Mouse (Mus musculus) stomach, embryonic 15.5 days (tissue): ENCODE measurements around the gene Npcd. TPM values are rescaled to one million over a fixed set of nuclear protein-coding genes. Genes with fewer than 3 reads are reported as not detected.
"Not testable (repeated sequence)": the region's sequence is repeated elsewhere in the genome, so short reads cannot be mapped to it uniquely, and the experiment has no call there.

Experiments used
- ATAC-seq: fragments of 200-750 bp; cut with Nextera tagmentation; 2 replicates; pipeline ENCODE4 v1.8.0; 2017; ENCODE audit warnings: low read depth, moderate number of reproducible peaks, moderate TSS enrichment; ENCODE audit not compliant: insufficient read depth, low FRiP score
- H3K27ac ChIP-seq: fragments of 300-500 bp; sonication (generic); 2 replicates; pipeline ENCODE4 v1.5.1; 2015; ENCODE audit warnings: mild to moderate bottlenecking, inconsistent platforms
- H3K27me3 ChIP-seq: fragments of 300-500 bp; sonication (generic); replicated peaks from 2 replicates; pipeline ENCODE4 v1.6.1; 2015; ENCODE audit warnings: inconsistent platforms
- H3K36me3 ChIP-seq: fragments of 300-500 bp; sonication (generic); 2 replicates; pipeline ENCODE4 v1.6.1; 2015; ENCODE audit warnings: inconsistent platforms
- H3K4me1 ChIP-seq: fragments of 300-500 bp; sonication (generic); 2 replicates; pipeline ENCODE4 v1.6.1; 2015; ENCODE audit warnings: inconsistent platforms
- H3K4me2 ChIP-seq: fragments of 300-500 bp; sonication (generic); 2 replicates; pipeline ENCODE4 v1.6.1; 2015; ENCODE audit warnings: mild to moderate bottlenecking, inconsistent platforms
- H3K4me3 ChIP-seq: fragments of 300-500 bp; sonication (generic); replicated peaks from 2 replicates; pipeline ENCODE4 v1.5.1; 2015; ENCODE audit warnings: inconsistent platforms
- H3K9ac ChIP-seq: fragments of 300-500 bp; sonication (generic); 2 replicates; pipeline ENCODE4 v1.6.1; 2015; ENCODE audit warnings: inconsistent platforms
- H3K9me3 ChIP-seq: fragments of 300-500 bp; sonication (generic); 2 replicates; pipeline ENCODE4 v1.6.1; 2016; ENCODE audit warnings: inconsistent platforms
- WGBS: fragments of 180-500 bp; shearing (Covaris S2); methylation state at CpG from one replicate; pipeline ENCODE4 v1.1.7; 2015; 5-methylcytosine and 5-hydroxymethylcytosine counted together
- polyA plus RNA-seq: library from polyadenylated mRNA; unstranded; fragments of >200 nt; fragmentation: Nextera tagmentation; extraction: Ambion mirVana; gene quantifications from 2 replicates; pipeline ENCODE4 v1.2.1, GENCODE M21; 2015

Gene Npcd
- polyA plus RNA-seq, 1 experiment from 2014 or later, result not detected

DNA sequence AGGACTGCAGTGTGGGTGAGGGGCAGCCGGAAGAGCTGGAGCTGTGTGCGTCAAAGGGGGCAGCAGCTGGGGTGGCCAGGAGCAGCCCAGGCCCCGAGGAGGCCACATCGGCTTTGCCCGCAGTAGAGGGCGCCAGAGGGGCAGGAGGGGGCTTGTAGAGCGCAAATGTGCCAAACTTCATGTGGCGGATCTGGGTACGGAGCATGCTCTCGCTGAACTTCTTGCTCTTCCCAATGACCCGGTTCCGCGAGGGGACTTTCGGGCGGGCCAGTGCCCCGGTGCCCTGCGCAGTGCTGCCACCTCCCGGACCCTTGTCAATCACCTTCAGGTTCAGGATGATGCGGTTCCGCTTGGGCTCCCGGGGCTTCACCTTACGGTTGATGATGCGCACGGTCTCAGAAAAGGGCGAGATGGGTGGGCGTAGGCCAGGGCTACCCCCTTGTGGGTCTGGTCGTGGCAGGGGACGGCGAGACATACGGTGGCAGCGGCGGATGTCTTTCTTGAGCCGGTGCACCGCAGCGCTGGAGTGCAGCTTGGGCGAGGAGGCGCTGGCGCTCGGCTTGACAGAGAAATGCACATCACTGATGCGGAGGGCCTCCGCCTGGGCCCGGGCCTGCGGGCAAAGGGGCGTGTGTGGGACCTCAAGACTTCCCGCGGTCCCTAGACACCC lies 5.5 kb downstream of the Npcd start:
- H3K27me3 ChIP-seq, result no peaks in the 10 kb centered on the region
- no peak overlapping the region; the same call in 1 of the 2 replicates for H3K4me3 ChIP-seq
- no peak overlapping the region for H3K27ac ChIP-seq
- ATAC-seq, result no peak
- no peaks in the 10 kb centered on the region for H3K9me3 ChIP-seq
- H3K4me1 ChIP-seq, result peaks cover 66% of the 10 kb centered on the region
- peak overlapping the region; percentile 29; the same call in 1 of the 2 replicates for H3K4me2 ChIP-seq
- H3K36me3 ChIP-seq, result peaks cover 28% of the 10 kb centered on the region
- 60% methylated on average over 46 of the region's 46 CpGs for WGBS
- no peak overlapping the region for H3K9ac ChIP-seq

DNA sequence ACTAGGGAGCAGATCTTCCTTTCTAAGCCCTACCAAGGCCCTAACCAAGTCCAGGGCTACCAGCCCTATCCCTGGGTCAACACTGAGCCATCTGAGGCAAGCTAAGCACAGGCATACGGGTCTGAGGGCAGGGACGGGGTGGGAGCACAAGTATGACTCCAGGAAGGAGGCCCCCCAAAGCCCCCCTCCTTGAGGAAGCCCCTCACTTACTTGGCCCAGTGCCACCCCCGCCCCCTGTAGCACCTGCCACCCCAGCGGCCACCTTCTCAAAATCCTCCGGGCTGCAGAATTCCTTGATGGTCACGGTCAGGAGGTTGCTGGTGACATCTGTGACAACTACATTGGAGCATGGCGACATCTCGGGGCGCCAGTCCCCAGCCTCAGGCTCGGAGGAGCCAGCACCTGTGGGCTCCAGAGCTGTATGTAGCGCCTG lies 6.2 kb downstream of the Npcd start:
- no peak overlapping the region for H3K27ac ChIP-seq
- H3K9ac ChIP-seq, result no peak overlapping the region
- 83% methylated on average over 11 of the region's 11 CpGs for WGBS
- no peaks in the 10 kb centered on the region for H3K27me3 ChIP-seq
- peaks cover 29% of the 10 kb centered on the region for H3K36me3 ChIP-seq
- H3K9me3 ChIP-seq, result no peaks in the 10 kb centered on the region
- 0 out of 2 replicates have a peak overlapping the region, but pooled peaks have one; percentile 29 for H3K4me2 ChIP-seq
- no peak overlapping the region for H3K4me3 ChIP-seq
- ATAC-seq, result no peak
- peaks cover 63% of the 10 kb centered on the region for H3K4me1 ChIP-seq

- H3K4me3 ChIP-seq, result no peak overlapping the region
- no peak for ATAC-seq
- H3K4me1 ChIP-seq, result peaks cover 57% of the 10 kb centered on the region
- H3K9me3 ChIP-seq, result no peaks in the 10 kb centered on the region
- 86% methylated on average over 14 of the region's 14 CpGs for WGBS
- H3K36me3 ChIP-seq, result peaks cover 29% of the 10 kb centered on the region
- H3K4me2 ChIP-seq, result no peak overlapping the region
- H3K9ac ChIP-seq, result no peak overlapping the region
- H3K27ac ChIP-seq, result no peak overlapping the region
- H3K27me3 ChIP-seq, result no peaks in the 10 kb centered on the region
Observed at GRCm38 (mm10) chr15:79827061-79827777, 6.8 kb downstream of the Npcd start.

DNA sequence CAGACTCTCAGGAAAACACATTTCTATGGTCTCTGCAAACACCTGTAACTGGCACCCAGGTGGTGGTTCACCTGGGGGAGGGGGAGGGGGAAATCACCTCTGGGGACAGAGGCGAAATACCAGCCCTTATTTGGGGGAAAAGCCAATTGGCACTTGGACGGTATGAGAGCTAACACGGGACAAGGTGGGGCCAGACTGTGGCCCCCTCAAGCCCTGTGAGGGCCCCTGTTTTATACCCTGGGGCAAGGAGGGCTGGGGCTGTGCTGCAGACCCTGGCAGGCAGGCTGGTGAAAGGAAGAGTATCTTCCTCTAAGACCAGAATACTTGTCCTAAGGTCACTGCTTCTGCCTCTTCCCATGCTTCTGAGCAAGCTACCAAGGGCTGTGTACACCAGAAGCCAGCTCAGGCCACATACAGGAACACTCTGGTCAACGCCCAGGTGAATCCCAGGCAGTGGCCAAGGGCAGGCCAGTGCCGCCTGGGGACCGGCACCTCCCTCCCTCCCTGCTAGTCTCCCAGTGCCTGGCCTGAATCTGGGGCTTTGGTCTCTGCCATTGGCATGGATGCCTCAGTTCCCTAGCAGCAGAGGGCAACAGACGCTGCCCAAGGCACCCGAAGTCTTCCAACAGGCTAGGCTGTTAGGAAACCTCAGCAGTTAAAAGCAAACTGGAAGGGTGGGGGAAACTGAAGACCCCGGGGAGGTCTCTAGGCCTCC lies 7.7 kb downstream of the Npcd start:
- H3K36me3 ChIP-seq, result peaks cover 29% of the 10 kb centered on the region
- H3K9me3 ChIP-seq, result no peaks in the 10 kb centered on the region
- WGBS, result 85% methylated on average over 9 of the region's 9 CpGs
- no peak overlapping the region for H3K27ac ChIP-seq
- H3K27me3 ChIP-seq, result no peaks in the 10 kb centered on the region
- ATAC-seq, result no peak
- H3K9ac ChIP-seq, result no peak overlapping the region
- peaks cover 50% of the 10 kb centered on the region for H3K4me1 ChIP-seq
- no peak overlapping the region for H3K4me3 ChIP-seq
- H3K4me2 ChIP-seq, result no peak overlapping the region

DNA sequence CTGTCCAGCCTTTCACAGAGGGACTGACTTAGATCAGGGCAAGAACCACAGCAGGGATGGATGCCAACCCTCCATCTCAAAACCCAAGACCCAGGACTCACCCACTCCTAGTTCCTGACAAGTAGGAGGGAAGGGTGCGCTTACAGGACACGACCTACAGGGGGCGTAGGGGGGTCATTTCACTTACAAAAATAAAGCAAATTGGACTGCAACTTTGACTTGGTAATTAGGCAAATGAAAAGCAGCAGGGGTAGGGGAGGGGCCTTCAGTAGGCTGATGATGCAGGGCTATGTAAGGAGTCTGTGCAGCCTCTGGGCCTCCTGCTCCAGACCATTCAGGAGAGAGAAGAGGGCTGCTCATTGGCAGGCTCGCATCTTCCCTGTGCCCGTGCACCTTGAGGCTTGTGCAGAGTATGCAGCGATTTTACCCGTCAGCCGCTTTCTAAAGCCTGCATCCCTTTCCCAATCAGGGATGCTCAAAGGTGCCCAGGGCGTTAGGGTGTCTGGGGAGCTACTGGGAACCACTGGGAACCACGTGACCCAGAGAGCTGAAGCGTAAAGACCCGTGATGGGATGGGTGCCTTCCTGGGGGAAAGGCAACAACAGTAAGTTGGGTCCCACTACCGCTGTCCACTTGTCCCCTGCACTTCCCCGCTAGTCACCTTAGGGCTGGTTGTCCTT lies 8.8 kb downstream of the Npcd start:
- no peak for ATAC-seq
- H3K4me3 ChIP-seq, result no peak overlapping the region
- H3K9ac ChIP-seq, result no peak overlapping the region
- no peaks in the 10 kb centered on the region for H3K27me3 ChIP-seq
- 64% methylated on average over 14 of the region's 14 CpGs for WGBS
- no peak overlapping the region for H3K4me2 ChIP-seq
- peaks cover 49% of the 10 kb centered on the region for H3K4me1 ChIP-seq
- no peak overlapping the region for H3K27ac ChIP-seq
- H3K36me3 ChIP-seq, result peaks cover 29% of the 10 kb centered on the region
- H3K9me3 ChIP-seq, result no peaks in the 10 kb centered on the region

GRCm38 (mm10) chr15:79823588-79824280 lies 10.3 kb downstream of the Npcd start:
- no peak overlapping the region for H3K9ac ChIP-seq

DNA sequence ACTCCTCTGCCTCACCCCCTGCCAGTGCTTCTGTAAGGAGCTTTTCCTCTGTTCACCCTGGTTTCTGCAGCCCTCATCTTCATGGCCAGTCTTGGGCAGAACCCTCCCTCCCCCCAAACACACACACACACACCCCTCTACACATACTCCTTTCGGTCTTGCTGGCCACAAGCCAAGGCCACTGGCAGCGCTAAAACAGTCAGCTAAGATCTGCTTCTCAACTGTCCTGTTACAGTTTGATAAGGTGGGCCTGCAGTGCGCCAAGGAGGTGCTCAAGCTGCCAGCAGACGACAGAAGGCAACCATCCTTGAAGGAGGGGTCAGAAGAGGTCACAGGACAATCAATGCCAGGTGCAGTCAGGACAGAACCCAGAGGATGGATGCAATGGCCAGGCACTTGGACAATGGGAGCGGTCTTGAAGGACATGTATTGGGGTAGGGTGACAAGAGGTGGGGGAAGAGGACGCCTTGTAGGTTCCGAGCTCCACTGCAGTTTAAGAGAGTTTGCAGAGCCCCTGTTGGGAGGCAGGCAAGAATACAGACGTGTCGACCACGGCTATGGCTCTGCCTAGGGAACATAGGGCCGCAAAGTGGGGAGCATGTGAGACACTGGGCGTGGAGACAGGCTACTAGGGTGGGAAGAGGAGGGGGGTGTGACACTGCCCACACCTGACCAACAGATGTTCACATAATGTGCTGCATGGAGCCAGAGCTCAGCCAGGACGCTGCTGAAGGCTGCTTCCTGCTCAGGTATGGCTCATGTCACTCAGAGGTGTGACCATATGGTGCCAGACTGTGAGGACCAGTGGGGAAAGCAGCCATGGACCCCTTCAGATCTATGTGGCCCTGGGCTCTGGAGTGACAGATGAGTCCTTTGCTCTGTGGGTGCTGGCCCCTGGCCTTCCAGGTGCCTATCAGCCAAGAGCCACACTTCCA lies 11.5 kb downstream of the Npcd start:
- Histone ChIP-seq H3K27ac (no peak overlapping the region), H3K4me1 (peaks cover 30% of the 10 kb centered on the region), H3K36me3 (peaks cover 16% of the 10 kb centered on the region), H3K4me2 (no peak overlapping the region), H3K4me3 (no peak overlapping the region), H3K9ac (no peak overlapping the region), H3K9me3 (no peaks in the 10 kb centered on the region), H3K27me3 (no peaks in the 10 kb centered on the region)
- peak; percentile 23; the same call in 1 of the 2 replicates for ATAC-seq
- 64% methylated on average over 13 of the region's 13 CpGs for WGBS

More at GRCm38 (mm10) chr15:79823588-79824280, 10.3 kb downstream of the Npcd start:
- Histone ChIP-seq H3K36me3 (peaks cover 27% of the 10 kb centered on the region), H3K4me2 (no peak overlapping the region), H3K27ac (no peak overlapping the region), H3K27me3 (no peaks in the 10 kb centered on the region), H3K4me3 (no peak overlapping the region), H3K9me3 (no peaks in the 10 kb centered on the region), H3K4me1 (peaks cover 41% of the 10 kb centered on the region)
- WGBS, result 62% methylated on average over 19 of the region's 19 CpGs
- no peak for ATAC-seq

DNA sequence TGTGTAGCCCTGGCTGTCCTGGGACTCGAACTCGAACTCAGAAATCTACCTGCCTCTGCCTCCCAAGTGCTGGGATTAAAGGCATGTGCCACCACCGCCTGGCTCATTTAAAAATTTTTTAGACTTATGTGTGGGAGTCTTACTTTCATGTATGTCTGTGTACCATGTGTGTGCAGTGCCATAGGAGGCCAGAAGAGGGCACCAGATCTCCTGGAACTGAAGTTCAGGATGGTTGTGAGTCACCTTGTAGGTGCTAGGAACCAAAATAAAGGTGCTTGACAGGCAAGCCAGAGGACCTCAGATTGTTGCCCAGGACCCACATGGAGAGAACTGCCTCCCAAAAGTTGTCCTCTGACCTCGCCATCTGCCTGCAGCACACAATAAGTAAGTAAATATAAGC lies 15.7 kb downstream of the Npcd start:
- no peaks in the 10 kb centered on the region for H3K9me3 ChIP-seq
- no peak for ATAC-seq
- H3K36me3 ChIP-seq, result no peaks in the 10 kb centered on the region
- no peak overlapping the region for H3K4me3 ChIP-seq
- H3K4me2 ChIP-seq, result no peak overlapping the region
- WGBS, result 77% methylated on average over 4 of the region's 4 CpGs
- H3K27ac ChIP-seq, result no peak overlapping the region
- H3K4me1 ChIP-seq, result 0 out of 2 replicates have a peak, but pooled peaks cover 2% of the 10 kb centered on the region
- no peak overlapping the region for H3K9ac ChIP-seq
- no peaks in the 10 kb centered on the region for H3K27me3 ChIP-seq

GRCm38 (mm10) chr15:79813666-79814258 lies 20.3 kb downstream of the Npcd start:
- no peak overlapping the region for H3K4me2 ChIP-seq
- H3K27me3 ChIP-seq, result peaks cover 4% of the 10 kb centered on the region; the same call in 1 of the 2 replicates
- no peak overlapping the region for H3K4me3 ChIP-seq
- 39% methylated on average over 8 of the region's 8 CpGs for WGBS
- H3K4me1 ChIP-seq, result 0 out of 2 replicates have a peak, but pooled peaks cover 2% of the 10 kb centered on the region
- no peaks in the 10 kb centered on the region for H3K9me3 ChIP-seq
- no peak overlapping the region for H3K9ac ChIP-seq
- H3K36me3 ChIP-seq, result no peaks in the 10 kb centered on the region
- H3K27ac ChIP-seq, result no peak overlapping the region
- ATAC-seq, result no peak

GRCm38 (mm10) chr15:79812840-79813239 lies 21.2 kb downstream of the Npcd start:
- not testable (repeated sequence) for H3K4me3 ChIP-seq, ATAC-seq, H3K4me2 ChIP-seq, H3K9me3 ChIP-seq, H3K27me3 ChIP-seq, H3K27ac ChIP-seq, H3K4me1 ChIP-seq, H3K36me3 ChIP-seq, H3K9ac ChIP-seq
- 63% methylated on average over 2 of the region's 2 CpGs for WGBS
